Mouse (Mus musculus): ENCODE data around the gene Zdhhc1.

- no peak for TF ChIP-seq CHD2 (IDR thresholded peaks at IDR 0.05; ENCODE audit: low read depth, low read length)
- TF ChIP-seq ZNF384 (IDR thresholded peaks at IDR 0.05; ENCODE audit: low read depth, low read length): no peak
These were observed 48.1 kb downstream of the Zdhhc1 start for GRCm38 (mm10) chr8:105448596-105448995.

Data from ES-E14 (cell line).